Mouse (Mus musculus): Measurements from ENCODE around the gene Rhox3e. TPM values are rescaled to one million over a fixed set of nuclear protein-coding genes. Genes with fewer than 3 reads are reported as not detected.
"Not testable (repeated sequence)": the region's sequence is repeated elsewhere in the genome, so short reads cannot be mapped to it uniquely, and the experiment has no call there.

The Rhox3e gene
- not detected in 2 replicates for polyA plus RNA-seq (2015; fragmentation: Nextera tagmentation; extraction: Ambion mirVana)

DNA sequence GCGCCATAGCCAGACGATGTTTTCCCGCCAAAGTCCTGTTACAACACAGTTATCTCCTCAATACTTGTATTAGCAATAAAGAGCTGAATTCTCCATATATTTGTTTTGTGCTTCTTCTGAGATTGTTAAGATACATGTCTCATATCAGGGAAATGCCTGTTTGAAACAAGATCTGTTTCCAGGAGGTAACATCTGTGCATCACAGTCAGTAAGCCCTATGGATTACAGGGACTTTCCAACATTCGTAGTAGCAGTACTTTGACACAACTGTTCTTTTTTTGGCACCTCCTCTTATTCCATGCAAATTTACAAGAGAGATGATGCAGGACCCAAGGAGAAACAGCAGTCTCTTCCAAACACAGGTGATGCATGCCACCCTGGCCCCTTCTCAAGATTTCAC is at the start of gene Rhox3e:
TSS of gene Rhox3e (plus strand) at position 301 of the 400 bp plus-strand sequence.
- no CpG with 5 or more reads among the region's 4 CpGs for WGBS (ENCODE audit: insufficient replicate concordance)
- not testable (repeated sequence) for H3K27ac ChIP-seq (replicated peaks); H3K4me3 ChIP-seq (replicated peaks); H3K9ac ChIP-seq; ATAC-seq (ENCODE audit: insufficient read depth); H3K4me2 ChIP-seq; H3K9me3 ChIP-seq (replicated peaks); H3K4me1 ChIP-seq (replicated peaks); H3K27me3 ChIP-seq; H3K36me3 ChIP-seq (replicated peaks)

DNA sequence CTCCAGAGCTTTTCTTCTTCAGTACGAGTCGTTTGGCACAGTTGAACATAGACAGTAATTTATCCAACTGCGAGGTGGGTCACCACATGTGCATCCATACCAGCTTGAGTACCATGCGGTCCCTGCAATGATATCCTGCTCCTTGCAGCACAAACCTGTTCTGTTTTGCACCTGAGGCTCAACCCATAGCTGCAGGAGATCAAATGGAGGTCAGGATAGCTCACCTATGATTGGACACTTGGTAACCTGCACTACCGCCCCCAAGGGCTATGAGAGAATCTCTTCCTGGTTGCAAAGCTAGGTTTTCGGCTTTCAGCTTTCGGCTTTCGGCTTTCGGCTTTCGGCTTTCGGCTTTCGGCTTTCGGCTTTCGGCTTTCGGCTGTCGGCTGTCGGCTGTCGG is 27.8 kb upstream of the Rhox3e start, which contains the start of gene Rhox4d:
TSS of gene Rhox4d (plus strand) at position 301 of the 400 bp plus-strand sequence.
- not testable (repeated sequence) for H3K4me3 ChIP-seq (replicated peaks); H3K4me1 ChIP-seq (replicated peaks); ATAC-seq (ENCODE audit: insufficient read depth); H3K27me3 ChIP-seq; H3K27ac ChIP-seq (replicated peaks); H3K4me2 ChIP-seq; H3K36me3 ChIP-seq (replicated peaks); H3K9ac ChIP-seq; H3K9me3 ChIP-seq (replicated peaks)
- WGBS (ENCODE audit: insufficient replicate concordance) = 77% methylated on average over 17 of the region's 18 CpGs

DNA sequence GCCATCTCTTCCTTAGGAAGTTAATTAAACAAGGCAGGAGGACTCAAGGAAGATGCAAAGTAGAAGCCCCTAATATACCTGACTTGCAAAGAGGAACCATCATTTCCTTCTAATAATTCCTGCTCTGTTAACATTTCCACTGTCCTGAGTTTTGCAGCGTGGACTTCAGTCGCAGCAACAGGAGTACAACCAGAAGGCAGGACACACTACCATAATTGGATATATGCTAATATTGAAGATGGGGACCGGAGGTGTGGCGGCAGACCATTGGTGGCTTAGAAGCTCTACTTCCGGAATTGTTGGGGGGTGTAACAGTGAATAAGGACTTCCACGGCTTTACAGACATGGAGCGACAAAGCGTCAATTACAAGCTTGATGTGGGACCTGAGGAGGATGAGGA is 11.7 kb upstream of the Rhox3e start, which contains the start of gene Rhox2e:
TSS of gene Rhox2e (plus strand) at position 301 of the 400 bp plus-strand sequence.
- not testable (repeated sequence) for H3K27me3 ChIP-seq; H3K4me2 ChIP-seq; H3K36me3 ChIP-seq (replicated peaks); ATAC-seq (ENCODE audit: insufficient read depth); H3K4me3 ChIP-seq (replicated peaks); H3K4me1 ChIP-seq (replicated peaks); H3K9ac ChIP-seq; H3K9me3 ChIP-seq (replicated peaks); H3K27ac ChIP-seq (replicated peaks)
- WGBS (ENCODE audit: insufficient replicate concordance) = 71% methylated on average over 2 of the region's 8 CpGs

DNA sequence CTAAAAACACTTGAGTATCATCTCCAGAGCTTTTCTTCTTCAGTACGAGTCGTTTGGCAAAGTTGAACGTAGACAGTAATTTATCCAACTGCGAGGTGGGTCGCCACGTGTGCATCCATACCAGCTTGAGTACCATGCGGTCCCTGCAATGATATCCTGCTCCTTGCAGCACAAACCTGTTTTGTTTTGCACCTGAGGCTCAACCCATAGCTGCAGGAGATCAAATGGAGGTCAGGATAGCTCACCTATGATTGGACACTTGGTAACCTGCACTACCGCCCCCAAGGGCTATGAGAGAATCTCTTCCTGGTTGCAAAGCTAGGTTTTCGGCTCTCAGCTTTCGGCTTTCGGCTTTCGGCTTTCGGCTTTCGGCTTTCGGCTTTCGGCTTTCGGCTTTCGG is 15.3 kb downstream of the Rhox3e start, which contains the start of gene Rhox4e:
TSS of gene Rhox4e (plus strand) at position 301 of the 400 bp plus-strand sequence.
- not testable (repeated sequence) for H3K4me2 ChIP-seq; ATAC-seq (ENCODE audit: insufficient read depth); H3K27me3 ChIP-seq; H3K4me1 ChIP-seq (replicated peaks); H3K27ac ChIP-seq (replicated peaks); H3K36me3 ChIP-seq (replicated peaks); H3K9ac ChIP-seq; H3K9me3 ChIP-seq (replicated peaks); H3K4me3 ChIP-seq (replicated peaks)
- WGBS (ENCODE audit: insufficient replicate concordance) = 86% methylated on average over 10 of the region's 18 CpGs

DNA sequence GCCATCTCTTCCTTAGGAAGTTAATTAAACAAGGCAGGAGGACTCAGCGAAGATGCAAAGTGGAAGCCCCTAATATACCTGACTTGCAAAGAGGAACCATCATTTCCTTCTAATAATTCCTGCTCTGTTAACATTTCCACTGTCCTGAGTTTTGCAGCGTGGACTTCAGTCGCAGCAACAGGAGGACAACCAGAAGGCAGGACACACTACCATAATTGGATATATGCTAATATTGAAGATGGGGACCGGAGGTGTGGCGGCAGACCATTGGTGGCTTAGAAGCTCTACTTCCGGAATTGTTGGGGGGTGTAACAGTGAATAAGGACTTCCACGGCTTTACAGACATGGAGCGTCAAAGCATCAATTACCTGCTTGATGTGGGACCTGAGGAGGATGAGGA is 29.3 kb downstream of the Rhox3e start, which contains the start of gene Rhox2f:
TSS of gene Rhox2f (plus strand) at position 301 of the 400 bp plus-strand sequence.
- H3K27ac ChIP-seq (replicated peaks); H3K4me2 ChIP-seq; H3K9me3 ChIP-seq (replicated peaks); H3K4me1 ChIP-seq (replicated peaks); H3K27me3 ChIP-seq; H3K36me3 ChIP-seq (replicated peaks); H3K4me3 ChIP-seq (replicated peaks); H3K9ac ChIP-seq; ATAC-seq (ENCODE audit: insufficient read depth): not testable (repeated sequence)
- 69% methylated on average over 8 of the region's 8 CpGs for WGBS (ENCODE audit: insufficient replicate concordance)

DNA sequence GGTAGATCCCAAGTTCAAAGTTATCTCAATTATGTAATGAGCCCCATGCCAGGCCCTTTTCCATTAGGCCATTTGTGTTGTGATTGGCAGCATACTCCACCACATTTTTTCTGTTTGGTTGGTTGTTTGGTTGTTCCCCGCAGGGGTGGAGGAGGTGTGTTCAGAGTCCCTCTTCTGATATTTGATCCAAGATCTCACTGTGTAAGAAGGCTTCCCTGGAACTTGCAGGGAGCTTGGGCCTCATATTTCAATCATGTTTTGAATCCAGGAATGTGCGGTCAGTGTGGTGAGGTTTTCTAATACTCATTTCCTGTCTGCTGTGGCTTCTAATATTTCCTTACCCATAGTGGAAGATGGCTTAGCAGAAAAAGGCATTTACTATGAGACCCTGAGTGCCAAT is 30.8 kb downstream of the Rhox3e start:
- H3K27ac ChIP-seq (replicated peaks); ATAC-seq (ENCODE audit: insufficient read depth); H3K9ac ChIP-seq; H3K4me3 ChIP-seq (replicated peaks); H3K9me3 ChIP-seq (replicated peaks); H3K4me2 ChIP-seq; H3K27me3 ChIP-seq; H3K36me3 ChIP-seq (replicated peaks); H3K4me1 ChIP-seq (replicated peaks): not testable (repeated sequence)
- 44% methylated on average over 2 of the region's 2 CpGs for whole genome bisulfite sequencing (ENCODE audit: insufficient replicate concordance)

DNA sequence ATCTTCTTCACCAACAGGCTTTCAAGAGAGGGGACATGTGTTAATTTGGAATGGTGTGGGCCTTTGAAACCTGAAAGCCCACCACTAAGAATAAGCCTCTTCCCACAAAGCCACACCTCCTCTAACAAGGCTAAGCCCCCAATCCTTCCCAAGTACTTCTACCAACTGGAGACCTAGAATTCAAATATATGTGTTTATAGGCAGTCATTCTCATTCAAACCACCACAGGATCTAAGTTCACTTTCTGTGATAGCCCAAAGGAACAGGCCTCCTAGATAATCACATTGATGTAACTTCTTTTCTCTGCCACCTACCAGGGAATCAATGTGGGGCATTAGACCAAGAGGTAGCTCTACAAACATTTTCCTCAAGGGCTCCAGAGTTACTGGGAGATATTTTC is 38.9 kb downstream of the Rhox3e start, which contains the start of gene Rhox3f:
TSS of gene Rhox3f (plus strand) at position 301 of the 400 bp plus-strand sequence.
- not testable (repeated sequence) for H3K4me3 ChIP-seq (replicated peaks); ATAC-seq (ENCODE audit: insufficient read depth); H3K9ac ChIP-seq; H3K36me3 ChIP-seq (replicated peaks); H3K27ac ChIP-seq (replicated peaks); H3K4me1 ChIP-seq (replicated peaks); H3K27me3 ChIP-seq; H3K4me2 ChIP-seq; H3K9me3 ChIP-seq (replicated peaks)

Other genes with a start within 250 kb of the Rhox3e start
- not detected in 2 replicates for gene Rhox3a2, start 162.0 kb upstream of the Rhox3e start, polyA plus RNA-seq (2015; fragmentation: Nextera tagmentation; extraction: Ambion mirVana)
- not detected in 2 replicates for gene Rhox4a2, start 151.2 kb upstream of the Rhox3e start, polyA plus RNA-seq (2015; fragmentation: Nextera tagmentation; extraction: Ambion mirVana)
- not detected in 2 replicates for gene Rhox2b, start 130.0 kb upstream of the Rhox3e start, polyA plus RNA-seq (2015; fragmentation: Nextera tagmentation; extraction: Ambion mirVana)
- gene Rhox4b, start 109.5 kb upstream of the Rhox3e start, polyA plus RNA-seq (2015; fragmentation: Nextera tagmentation; extraction: Ambion mirVana) = not detected in 2 replicates
- not detected in 2 replicates for gene Rhox2c, start 88.3 kb upstream of the Rhox3e start, polyA plus RNA-seq (2015; fragmentation: Nextera tagmentation; extraction: Ambion mirVana)
- gene Rhox3c, start 83.4 kb upstream of the Rhox3e start, polyA plus RNA-seq (2015; fragmentation: Nextera tagmentation; extraction: Ambion mirVana) = not detected in 2 replicates
- gene Rhox4c, start 61.7 kb upstream of the Rhox3e start, polyA plus RNA-seq (2015; fragmentation: Nextera tagmentation; extraction: Ambion mirVana) = not detected in 2 replicates
- gene Rhox2d, start 48.6 kb upstream of the Rhox3e start, polyA plus RNA-seq (2015; fragmentation: Nextera tagmentation; extraction: Ambion mirVana) = not detected in 2 replicates
- gene Rhox4d, start 27.7 kb upstream of the Rhox3e start, polyA plus RNA-seq (2015; fragmentation: Nextera tagmentation; extraction: Ambion mirVana) = not detected in 2 replicates
- gene Rhox2e, start 11.6 kb upstream of the Rhox3e start, polyA plus RNA-seq (2015; fragmentation: Nextera tagmentation; extraction: Ambion mirVana) = not detected in 2 replicates
- not detected in 2 replicates for gene Rhox4e, start 15.4 kb downstream of the Rhox3e start, polyA plus RNA-seq (2015; fragmentation: Nextera tagmentation; extraction: Ambion mirVana)
- gene Rhox2f, start 29.4 kb downstream of the Rhox3e start, polyA plus RNA-seq (2015; fragmentation: Nextera tagmentation; extraction: Ambion mirVana) = not detected in 2 replicates
- gene Rhox3f, start 39.0 kb downstream of the Rhox3e start, polyA plus RNA-seq (2015; fragmentation: Nextera tagmentation; extraction: Ambion mirVana) = not detected in 2 replicates
- not detected in 2 replicates for gene Rhox4f, start 65.7 kb downstream of the Rhox3e start, polyA plus RNA-seq (2015; fragmentation: Nextera tagmentation; extraction: Ambion mirVana)
- gene Rhox3g, start 86.6 kb downstream of the Rhox3e start, polyA plus RNA-seq (2015; fragmentation: Nextera tagmentation; extraction: Ambion mirVana) = not detected in 2 replicates
- gene Rhox2g, start 101.5 kb downstream of the Rhox3e start, polyA plus RNA-seq (2015; fragmentation: Nextera tagmentation; extraction: Ambion mirVana) = not detected in 2 replicates
- not detected in 2 replicates for gene Rhox4g, start 109.3 kb downstream of the Rhox3e start, polyA plus RNA-seq (2015; fragmentation: Nextera tagmentation; extraction: Ambion mirVana)
- not detected in 2 replicates for gene Rhox3h, start 126.7 kb downstream of the Rhox3e start, polyA plus RNA-seq (2015; fragmentation: Nextera tagmentation; extraction: Ambion mirVana)
- gene Rhox2h, start 131.3 kb downstream of the Rhox3e start, polyA plus RNA-seq (2015; fragmentation: Nextera tagmentation; extraction: Ambion mirVana) = not detected in 2 replicates